Mouse (Mus musculus): Measurements from ENCODE around the gene Svep1. TPM values are rescaled to one million over a fixed set of nuclear protein-coding genes. Genes with fewer than 3 reads are reported as not detected.
A peak's percentile ranks its signal among the peaks of the same experiment; 100 is the strongest.

Gene Svep1
- polyA plus RNA-seq, 1 experiment from 2014 or later, result 1.6 TPM

GRCm38 (mm10) chr4:58210557-58211090 lies 4.0 kb upstream of the Svep1 start:
- 50% methylated on average over 5 of the region's 5 CpGs for WGBS
- Histone ChIP-seq H3K4me3 (ENCODE audit: low read depth, low read length) (no peak overlapping the region), H3K4me2 (ENCODE audit: low read depth, severe bottlenecking) (no peak overlapping the region), H3K4me1 (ENCODE audit: control insufficient read depth, insufficient read depth, low read length) (peaks cover 11% of the 10 kb centered on the region), H3K27me3 (ENCODE audit: control insufficient read depth, insufficient read depth, low read length) (no peaks in the 10 kb centered on the region), H3K27ac (replicated peaks; ENCODE audit: low read depth, low read length) (no peak overlapping the region), H3K9ac (ENCODE audit: low read length) (no peak overlapping the region), H3K9me3 (ENCODE audit: control insufficient read depth, low read length) (no peaks in the 10 kb centered on the region), H3K36me3 (ENCODE audit: control insufficient read depth, insufficient read depth, low read length) (no peaks in the 10 kb centered on the region)
- DNase-seq (ENCODE audit: low spot score) (no peak), ATAC-seq (ENCODE audit: insufficient number of reproducible peaks, low FRiP score, low TSS enrichment, low read depth) (no peak)

- Histone ChIP-seq H3K4me1 (ENCODE audit: control insufficient read depth, insufficient read depth, low read length) (peaks cover 14% of the 10 kb centered on the region), H3K27me3 (ENCODE audit: control insufficient read depth, insufficient read depth, low read length) (no peaks in the 10 kb centered on the region), H3K4me3 (ENCODE audit: low read depth, low read length) (peak overlapping the region; percentile 44), H3K9me3 (ENCODE audit: control insufficient read depth, low read length) (no peaks in the 10 kb centered on the region), H3K4me2 (ENCODE audit: low read depth, severe bottlenecking) (peak overlapping the region; percentile 85), H3K36me3 (ENCODE audit: control insufficient read depth, insufficient read depth, low read length) (no peaks in the 10 kb centered on the region), H3K9ac (ENCODE audit: low read length) (peak overlapping the region; percentile 68), H3K27ac (replicated peaks; ENCODE audit: low read depth, low read length) (peak overlapping the region; percentile 48; the same call in 1 of the 2 replicates)
- DNase-seq (ENCODE audit: low spot score) (no peak), ATAC-seq (ENCODE audit: insufficient number of reproducible peaks, low FRiP score, low TSS enrichment, low read depth) (no peak; the same call in 1 of the 2 replicates)
- WGBS, result 0% methylated on average over 31 of the region's 31 CpGs
Measured at GRCm38 (mm10) chr4:58205750-58206114, 927 bp downstream of the Svep1 start.

- Histone ChIP-seq H3K4me3 (ENCODE audit: low read depth, low read length) (no peak overlapping the region), H3K36me3 (ENCODE audit: control insufficient read depth, insufficient read depth, low read length) (no peaks in the 10 kb centered on the region), H3K27me3 (ENCODE audit: control insufficient read depth, insufficient read depth, low read length) (no peaks in the 10 kb centered on the region), H3K4me1 (ENCODE audit: control insufficient read depth, insufficient read depth, low read length) (peaks cover 6% of the 10 kb centered on the region), H3K27ac (replicated peaks; ENCODE audit: low read depth, low read length) (no peak overlapping the region), H3K9me3 (ENCODE audit: control insufficient read depth, low read length) (no peaks in the 10 kb centered on the region), H3K9ac (ENCODE audit: low read length) (no peak overlapping the region), H3K4me2 (ENCODE audit: low read depth, severe bottlenecking) (no peak overlapping the region)
- 88% methylated on average over 2 of the region's 2 CpGs for WGBS
- no peak for DNase-seq (ENCODE audit: low spot score)
- no peak for ATAC-seq (ENCODE audit: insufficient number of reproducible peaks, low FRiP score, low TSS enrichment, low read depth)
Measured at GRCm38 (mm10) chr4:58201703-58202102, 5.0 kb downstream of the Svep1 start.

- Histone ChIP-seq H3K4me1 (ENCODE audit: control insufficient read depth, insufficient read depth, low read length) (peaks cover 3% of the 10 kb centered on the region; the same call in 1 of the 2 replicates), H3K4me3 (ENCODE audit: low read depth, low read length) (no peak overlapping the region), H3K9me3 (ENCODE audit: control insufficient read depth, low read length) (no peaks in the 10 kb centered on the region), H3K9ac (ENCODE audit: low read length) (no peak overlapping the region), H3K4me2 (ENCODE audit: low read depth, severe bottlenecking) (no peak overlapping the region), H3K27ac (replicated peaks; ENCODE audit: low read depth, low read length) (no peak overlapping the region), H3K36me3 (ENCODE audit: control insufficient read depth, insufficient read depth, low read length) (no peaks in the 10 kb centered on the region), H3K27me3 (ENCODE audit: control insufficient read depth, insufficient read depth, low read length) (no peaks in the 10 kb centered on the region)
- DNase-seq (ENCODE audit: low spot score), result no peak
- no peak for ATAC-seq (ENCODE audit: insufficient number of reproducible peaks, low FRiP score, low TSS enrichment, low read depth)
- WGBS, result 71% methylated on average over 4 of the region's 4 CpGs
Measured at GRCm38 (mm10) chr4:58200826-58201225, 5.8 kb downstream of the Svep1 start.

GRCm38 (mm10) chr4:58197230-58197629 lies 9.4 kb downstream of the Svep1 start:
- Histone ChIP-seq H3K9ac (ENCODE audit: low read length) (no peak overlapping the region), H3K4me3 (ENCODE audit: low read depth, low read length) (no peak overlapping the region), H3K4me2 (ENCODE audit: low read depth, severe bottlenecking) (no peak overlapping the region), H3K27ac (replicated peaks; ENCODE audit: low read depth, low read length) (no peak overlapping the region), H3K27me3 (ENCODE audit: control insufficient read depth, insufficient read depth, low read length) (no peaks in the 10 kb centered on the region), H3K36me3 (ENCODE audit: control insufficient read depth, insufficient read depth, low read length) (no peaks in the 10 kb centered on the region), H3K9me3 (ENCODE audit: control insufficient read depth, low read length) (no peaks in the 10 kb centered on the region), H3K4me1 (ENCODE audit: control insufficient read depth, insufficient read depth, low read length) (no peaks in the 10 kb centered on the region)
- ATAC-seq (ENCODE audit: insufficient number of reproducible peaks, low FRiP score, low TSS enrichment, low read depth), result no peak
- peak; percentile 12 for DNase-seq (ENCODE audit: low spot score)
- WGBS, result 81% methylated on average over 4 of the region's 4 CpGs

GRCm38 (mm10) chr4:58196795-58197194 lies 9.9 kb downstream of the Svep1 start:
- H3K9me3 ChIP-seq (ENCODE audit: control insufficient read depth, low read length), result no peaks in the 10 kb centered on the region
- no peak for DNase-seq (ENCODE audit: low spot score)
- H3K4me2 ChIP-seq (ENCODE audit: low read depth, severe bottlenecking), result no peak overlapping the region
- no peaks in the 10 kb centered on the region for H3K36me3 ChIP-seq (ENCODE audit: control insufficient read depth, insufficient read depth, low read length)
- no peak overlapping the region for H3K4me3 ChIP-seq (ENCODE audit: low read depth, low read length)
- no peaks in the 10 kb centered on the region for H3K4me1 ChIP-seq (ENCODE audit: control insufficient read depth, insufficient read depth, low read length)
- 81% methylated on average over 4 of the region's 4 CpGs for WGBS
- no peak for ATAC-seq (ENCODE audit: insufficient number of reproducible peaks, low FRiP score, low TSS enrichment, low read depth)
- H3K27me3 ChIP-seq (ENCODE audit: control insufficient read depth, insufficient read depth, low read length), result no peaks in the 10 kb centered on the region
- no peak overlapping the region for H3K27ac ChIP-seq (replicated peaks; ENCODE audit: low read depth, low read length)
- no peak overlapping the region for H3K9ac ChIP-seq (ENCODE audit: low read length)

- Histone ChIP-seq H3K9me3 (ENCODE audit: control insufficient read depth, low read length) (no peaks in the 10 kb centered on the region), H3K9ac (ENCODE audit: low read length) (no peak overlapping the region), H3K27ac (replicated peaks; ENCODE audit: low read depth, low read length) (no peak overlapping the region), H3K4me1 (ENCODE audit: control insufficient read depth, insufficient read depth, low read length) (no peaks in the 10 kb centered on the region), H3K4me2 (ENCODE audit: low read depth, severe bottlenecking) (no peak overlapping the region), H3K36me3 (ENCODE audit: control insufficient read depth, insufficient read depth, low read length) (no peaks in the 10 kb centered on the region), H3K4me3 (ENCODE audit: low read depth, low read length) (no peak overlapping the region), H3K27me3 (ENCODE audit: control insufficient read depth, insufficient read depth, low read length) (no peaks in the 10 kb centered on the region)
- no peak for ATAC-seq (ENCODE audit: insufficient number of reproducible peaks, low FRiP score, low TSS enrichment, low read depth)
- WGBS, result 89% methylated on average over 2 of the region's 2 CpGs
- DNase-seq (ENCODE audit: low spot score), result no peak
Measured at GRCm38 (mm10) chr4:58195936-58196335, 10.7 kb downstream of the Svep1 start.

- H3K9me3 ChIP-seq (ENCODE audit: control insufficient read depth, low read length), result no peaks in the 10 kb centered on the region
- no peak overlapping the region for H3K4me2 ChIP-seq (ENCODE audit: low read depth, severe bottlenecking)
- no peak overlapping the region for H3K4me3 ChIP-seq (ENCODE audit: low read depth, low read length)
- 55% methylated on average over 5 of the region's 5 CpGs for WGBS
- no peak overlapping the region for H3K27ac ChIP-seq (replicated peaks; ENCODE audit: low read depth, low read length)
- no peak for ATAC-seq (ENCODE audit: insufficient number of reproducible peaks, low FRiP score, low TSS enrichment, low read depth)
- H3K36me3 ChIP-seq (ENCODE audit: control insufficient read depth, insufficient read depth, low read length), result no peaks in the 10 kb centered on the region
- no peaks in the 10 kb centered on the region for H3K4me1 ChIP-seq (ENCODE audit: control insufficient read depth, insufficient read depth, low read length)
- no peak overlapping the region for H3K9ac ChIP-seq (ENCODE audit: low read length)
- DNase-seq (ENCODE audit: low spot score), result no peak
- no peaks in the 10 kb centered on the region for H3K27me3 ChIP-seq (ENCODE audit: control insufficient read depth, insufficient read depth, low read length)
Measured at GRCm38 (mm10) chr4:58189281-58189680, 17.4 kb downstream of the Svep1 start.

- no peaks in the 10 kb centered on the region for H3K36me3 ChIP-seq (ENCODE audit: control insufficient read depth, insufficient read depth, low read length)
- no peak overlapping the region for H3K4me3 ChIP-seq (ENCODE audit: low read depth, low read length)
- H3K9ac ChIP-seq (ENCODE audit: low read length), result no peak overlapping the region
- no peak for ATAC-seq (ENCODE audit: insufficient number of reproducible peaks, low FRiP score, low TSS enrichment, low read depth)
- no peak overlapping the region for H3K27ac ChIP-seq (replicated peaks; ENCODE audit: low read depth, low read length)
- H3K27me3 ChIP-seq (ENCODE audit: control insufficient read depth, insufficient read depth, low read length), result no peaks in the 10 kb centered on the region
- no peaks in the 10 kb centered on the region for H3K4me1 ChIP-seq (ENCODE audit: control insufficient read depth, insufficient read depth, low read length)
- H3K9me3 ChIP-seq (ENCODE audit: control insufficient read depth, low read length), result no peaks in the 10 kb centered on the region
- no peak overlapping the region for H3K4me2 ChIP-seq (ENCODE audit: low read depth, severe bottlenecking)
- 85% methylated on average over 3 of the region's 3 CpGs for WGBS
- no peak for DNase-seq (ENCODE audit: low spot score)
Measured at GRCm38 (mm10) chr4:58185401-58185800, 21.3 kb downstream of the Svep1 start.
